Mouse (Mus musculus) cortical plate, adult 2 months (tissue): Measurements from ENCODE around the gene Dixdc1. TPM values are rescaled to one million over a fixed set of nuclear protein-coding genes. Genes with fewer than 3 reads are reported as not detected.
A peak's percentile ranks its signal among the peaks of the same experiment; 100 is the strongest.

Source experiments
- H3K27ac ChIP-seq: fragments of 200-500 bp; 2 replicates; pipeline ENCODE4 v1.5.1; 2012; ENCODE audit warnings: low read length, control low read depth, inconsistent platforms; ENCODE audit not compliant: insufficient read depth
- H3K4me1 ChIP-seq: fragments of 200-500 bp; 2 replicates; pipeline ENCODE4 v1.6.1; 2011; ENCODE audit warnings: low read length; ENCODE audit not compliant: control insufficient read depth, insufficient read depth
- H3K4me3 ChIP-seq: fragments of 200-500 bp; 2 replicates; pipeline ENCODE4 v1.5.1; 2011; ENCODE audit warnings: mild to moderate bottlenecking, low read length, control low read depth; ENCODE audit not compliant: insufficient read depth
- CTCF ChIP-seq: fragments of 200-500 bp; IDR thresholded peaks from 2 replicates; pipeline ENCODE4 v1.5.1; 2011; ENCODE audit warnings: mild to moderate bottlenecking, control low read depth, low read length; ENCODE audit not compliant: insufficient read depth; ENCODE audit errors: extremely low read depth
- POLR2A ChIP-seq: fragments of 200-500 bp; IDR thresholded peaks from 2 replicates; pipeline ENCODE4 v1.6.1; 2011; ENCODE audit warnings: mild to moderate bottlenecking, low read length, control low read depth; ENCODE audit not compliant: insufficient read depth; ENCODE audit errors: extremely low read depth
- polyA plus RNA-seq: library from polyadenylated mRNA; depleted of rRNA; stranded (reverse); fragments of >200 nt; gene quantifications from 2 replicates; pipeline ENCODE4 v1.2.3, GENCODE M21; 2012

The Dixdc1 gene
- polyA plus RNA-seq, 1 experiment, result 47.0 TPM

DNA sequence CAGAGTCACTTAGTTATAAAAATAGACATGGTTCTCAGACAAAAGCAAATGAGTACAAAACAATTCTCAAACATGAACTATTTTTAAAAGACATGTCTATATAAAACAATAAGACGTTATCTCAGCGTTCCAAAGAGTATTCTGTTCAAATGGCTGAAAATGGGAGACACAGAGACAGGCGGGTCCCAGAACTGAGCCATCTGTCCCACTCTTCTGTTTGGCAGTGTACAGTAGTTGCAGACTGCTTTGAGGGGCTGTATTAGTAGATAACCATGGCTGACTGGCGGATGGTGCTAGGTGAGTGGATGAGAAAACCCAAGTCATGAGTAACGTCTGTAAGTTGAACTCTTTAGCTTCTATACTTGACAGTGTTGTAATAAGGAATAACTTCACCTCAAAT is 74.5 kb downstream of the Dixdc1 start:
- TF ChIP-seq CTCF (no peak), POLR2A (no peak)
- Histone ChIP-seq H3K4me1 (no peaks in the 10 kb centered on the region), H3K27ac (no peak overlapping the region), H3K4me3 (no peak overlapping the region)

DNA sequence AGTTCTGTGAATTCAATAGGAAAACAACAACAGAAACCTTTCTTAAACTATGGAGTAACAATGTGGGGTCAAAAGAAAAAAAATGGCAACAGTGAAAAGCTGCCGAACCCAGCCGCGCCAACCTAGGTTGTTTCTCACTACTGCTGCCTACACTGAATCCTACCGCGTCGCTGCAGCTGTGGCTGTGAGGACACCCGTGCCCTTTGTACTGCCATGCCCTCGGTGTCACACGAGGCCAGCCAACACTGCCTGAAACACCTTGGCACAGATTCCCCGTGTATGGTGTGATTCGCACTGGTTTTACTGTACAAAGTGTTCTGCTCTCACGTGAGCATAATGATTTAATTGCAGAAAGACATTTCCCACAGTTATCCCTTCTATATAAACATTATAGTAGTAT is 78.9 kb downstream of the Dixdc1 start:
- Histone ChIP-seq H3K27ac (no peak overlapping the region), H3K4me3 (peak overlapping the region; percentile 76), H3K4me1 (no peaks in the 10 kb centered on the region; the same call in 1 of the 2 replicates)
- TF ChIP-seq POLR2A, result no peak
- no peak for TF ChIP-seq CTCF

DNA sequence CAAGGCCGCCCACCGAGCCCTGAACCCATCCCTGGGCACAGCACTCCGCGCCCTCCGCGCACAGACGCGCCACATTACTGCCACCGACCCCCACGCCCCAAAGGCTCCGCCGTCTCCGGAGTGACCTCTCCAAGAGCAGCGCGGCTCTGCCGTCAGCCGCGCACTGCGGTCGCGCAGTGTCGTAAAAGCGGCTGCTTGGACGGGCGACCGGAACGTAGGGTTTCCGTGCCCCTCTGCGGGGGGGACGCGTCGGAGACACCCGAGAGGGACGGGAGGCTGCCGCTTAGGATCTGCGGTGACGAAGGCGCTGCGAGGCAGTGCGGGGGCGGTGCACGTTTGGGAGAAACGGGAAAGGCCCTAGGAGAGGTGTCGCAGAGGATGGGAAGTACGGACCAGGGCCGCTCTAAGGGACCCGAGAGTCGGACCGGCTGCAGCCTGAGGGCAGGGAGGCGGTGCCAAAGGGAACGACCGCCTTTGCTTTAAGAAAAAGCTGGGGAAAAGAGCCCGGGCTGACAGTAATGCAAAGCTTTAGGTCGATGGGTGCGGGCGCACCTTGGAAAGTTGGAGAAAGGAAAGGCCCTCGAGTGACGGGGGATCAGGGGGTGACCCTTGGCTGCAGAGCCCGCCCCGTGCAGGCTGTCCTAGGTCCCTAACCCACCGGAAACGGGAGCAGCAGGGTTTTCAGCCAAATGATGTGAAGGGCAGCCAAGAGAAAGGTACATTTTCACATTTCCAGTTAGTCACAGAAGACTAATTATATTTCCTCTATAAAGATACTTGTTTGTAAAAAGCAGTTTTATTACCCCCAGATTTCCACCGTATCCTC is 79.7 kb downstream of the Dixdc1 start, which contains the start of gene Dlat:
Dlat (minus strand) TSS at position 389 of the 826 bp plus-strand sequence.
- H3K4me1 ChIP-seq, result no peaks in the 10 kb centered on the region; the same call in 1 of the 2 replicates
- no peak for TF ChIP-seq CTCF
- TF ChIP-seq POLR2A, result peak; percentile 79
- H3K4me3 ChIP-seq, result peak within 1 kb of the TSS; percentile 76
- H3K27ac ChIP-seq, result peak within 1 kb of the TSS; percentile 70

DNA sequence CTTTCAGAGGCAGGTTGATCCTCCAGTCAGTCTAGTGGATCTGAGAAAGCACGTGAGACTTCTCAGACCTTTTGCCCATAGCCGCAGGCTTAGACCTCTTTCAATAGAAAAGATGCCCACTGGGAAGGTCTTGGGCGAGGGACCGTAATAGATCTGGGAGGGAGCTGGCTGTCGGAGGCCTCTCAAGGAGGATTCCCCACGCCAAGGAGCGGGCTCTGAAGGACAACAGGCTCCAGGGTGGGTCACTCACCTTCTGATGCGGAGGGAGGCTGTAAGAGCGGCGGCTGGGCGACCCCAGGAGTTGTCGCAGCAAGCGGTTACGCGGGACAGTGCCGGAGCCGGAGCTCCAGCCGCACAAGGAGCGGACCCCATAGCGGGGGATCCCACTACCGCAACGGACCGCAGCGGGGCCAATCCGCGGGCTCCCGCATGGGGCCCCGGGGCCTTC is 80.4 kb downstream of the Dixdc1 start:
- no peak for TF ChIP-seq POLR2A
- Histone ChIP-seq H3K27ac (peak overlapping the region; percentile 63; the same call in 1 of the 2 replicates), H3K4me1 (no peaks in the 10 kb centered on the region; the same call in 1 of the 2 replicates), H3K4me3 (peak overlapping the region; percentile 76)

DNA sequence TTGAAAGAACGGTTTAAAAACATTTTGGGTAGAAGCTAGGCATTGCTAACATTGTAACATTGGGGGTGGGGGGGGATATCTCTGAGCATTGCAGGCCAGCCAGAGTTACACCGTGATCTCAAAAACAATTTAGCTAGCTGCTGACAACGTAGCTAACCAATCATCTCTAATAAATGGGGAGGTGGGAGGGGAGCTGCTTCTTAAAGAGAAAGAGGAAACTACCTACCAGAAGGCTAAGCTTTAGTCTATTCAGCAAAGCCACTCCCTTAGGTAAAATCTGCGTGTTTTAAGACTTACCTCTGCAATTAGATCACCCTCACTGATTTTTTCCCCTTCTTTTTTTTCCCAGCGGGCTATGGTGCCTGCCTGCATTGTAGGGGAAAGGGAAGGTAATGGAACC is 80.9 kb downstream of the Dixdc1 start:
- H3K27ac ChIP-seq, result no peak overlapping the region
- no peaks in the 10 kb centered on the region; the same call in 1 of the 2 replicates for H3K4me1 ChIP-seq
- TF ChIP-seq POLR2A (no peak), CTCF (no peak)
- peak overlapping the region; percentile 76 for H3K4me3 ChIP-seq

DNA sequence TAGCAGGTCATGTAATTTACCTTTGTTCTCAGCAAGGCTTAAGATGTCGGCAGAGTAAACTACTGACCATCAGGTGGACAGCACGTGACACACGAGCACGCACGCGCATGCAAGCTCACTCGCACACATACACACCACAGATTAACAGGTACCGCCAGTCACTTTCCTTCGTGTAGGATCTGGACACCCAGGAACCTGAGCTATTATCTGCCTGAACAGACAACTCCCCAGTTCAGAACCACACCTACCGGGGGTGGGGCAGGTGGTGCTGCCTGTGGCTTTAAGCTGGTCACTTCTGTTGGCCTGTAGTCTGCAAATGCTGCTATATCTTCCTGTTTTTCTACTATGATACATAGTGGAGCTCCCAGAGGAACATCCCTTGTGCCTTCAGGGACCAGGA is 88.8 kb downstream of the Dixdc1 start:
- Histone ChIP-seq H3K27ac (no peak overlapping the region), H3K4me3 (no peak overlapping the region), H3K4me1 (no peaks in the 10 kb centered on the region)
- TF ChIP-seq POLR2A, result no peak
- TF ChIP-seq CTCF, result no peak

DNA sequence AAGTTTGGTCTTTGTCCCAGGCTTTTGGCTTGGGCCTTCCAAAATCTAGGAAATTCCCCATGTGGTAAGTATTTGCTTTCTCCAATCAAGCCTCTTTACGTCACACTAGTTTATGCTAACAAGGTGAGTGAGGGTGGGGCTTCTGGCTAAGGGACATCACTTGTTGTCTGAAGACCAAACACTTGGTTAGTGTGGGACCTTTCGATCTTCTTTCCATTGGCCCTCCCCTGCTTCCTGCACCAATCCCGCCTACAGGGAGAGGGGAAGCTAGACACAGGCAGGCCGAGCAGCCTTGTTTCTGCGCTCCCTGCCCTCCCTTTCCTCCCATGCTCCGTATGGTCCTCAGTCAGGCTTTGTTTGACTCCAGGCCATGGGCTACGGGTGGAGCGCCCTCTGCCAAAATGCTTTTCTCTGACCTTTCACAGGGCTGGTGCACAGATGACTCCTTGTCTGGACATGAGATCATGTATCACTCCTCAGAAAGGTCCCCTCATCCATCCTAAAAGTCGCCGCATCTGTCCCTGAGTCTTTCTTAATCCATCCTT is 92.4 kb downstream of the Dixdc1 start:
- TF ChIP-seq CTCF (no peak), POLR2A (no peak)
- Histone ChIP-seq H3K4me3 (no peak overlapping the region), H3K4me1 (no peaks in the 10 kb centered on the region), H3K27ac (no peak overlapping the region)

DNA sequence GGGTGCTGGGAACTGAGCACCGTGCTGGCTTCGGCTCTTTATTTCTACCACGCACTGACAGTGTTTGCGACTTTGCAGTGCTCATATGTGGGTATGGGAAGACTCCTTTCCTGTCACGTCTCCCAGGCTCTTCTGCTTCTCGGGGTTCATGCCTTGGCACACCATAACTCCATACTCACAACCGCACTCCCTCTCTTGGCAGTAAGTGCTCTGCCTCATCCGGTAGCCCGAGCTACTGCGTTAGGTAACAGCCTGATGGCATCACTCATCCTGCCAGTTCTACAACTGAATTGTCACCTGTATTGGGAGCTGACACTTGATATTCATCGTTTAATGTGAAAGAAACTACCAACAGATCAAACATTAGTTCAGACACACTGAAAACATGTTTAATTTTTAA is 105.0 kb downstream of the Dixdc1 start:
- no peak overlapping the region for H3K27ac ChIP-seq
- no peaks in the 10 kb centered on the region for H3K4me1 ChIP-seq
- TF ChIP-seq POLR2A, result no peak
- TF ChIP-seq CTCF, result no peak
- no peak overlapping the region for H3K4me3 ChIP-seq

DNA sequence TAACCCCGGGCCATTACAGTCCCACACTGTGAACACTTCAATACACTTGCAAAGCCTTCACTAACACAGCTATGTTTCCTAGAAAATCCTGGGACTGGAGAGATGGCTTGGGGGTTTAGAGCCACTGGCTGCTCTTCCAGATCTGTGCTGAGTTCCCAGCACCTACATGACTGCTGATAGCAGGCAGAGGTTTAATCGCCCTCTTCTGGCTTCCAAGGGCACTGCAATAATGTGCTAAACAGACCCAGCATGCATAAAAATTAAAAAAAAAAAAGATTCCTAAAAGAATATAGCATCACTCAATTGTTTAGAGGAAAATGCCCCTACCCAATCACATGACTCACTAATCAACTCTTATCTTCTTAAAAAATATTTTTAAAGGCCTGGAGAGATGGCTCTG is 106.3 kb downstream of the Dixdc1 start:
- H3K4me3 ChIP-seq, result no peak overlapping the region
- no peak for TF ChIP-seq CTCF
- TF ChIP-seq POLR2A, result no peak

More for the DNA sequence above, 106.3 kb downstream of the Dixdc1 start:
- Histone ChIP-seq H3K4me1 (no peaks in the 10 kb centered on the region), H3K27ac (no peak overlapping the region)
